Mouse (Mus musculus) left cerebral cortex, adult 9 months (tissue): ENCODE data around the gene Pdgfra.

ENCODE experiments used
- DNase-seq, 2 experiments: peaks; one replicate each; pipeline ENCODE4 v3.0.0; 2022; ENCODE audit warnings: low spot score in 2 of 2

The Pdgfra gene

DNA sequence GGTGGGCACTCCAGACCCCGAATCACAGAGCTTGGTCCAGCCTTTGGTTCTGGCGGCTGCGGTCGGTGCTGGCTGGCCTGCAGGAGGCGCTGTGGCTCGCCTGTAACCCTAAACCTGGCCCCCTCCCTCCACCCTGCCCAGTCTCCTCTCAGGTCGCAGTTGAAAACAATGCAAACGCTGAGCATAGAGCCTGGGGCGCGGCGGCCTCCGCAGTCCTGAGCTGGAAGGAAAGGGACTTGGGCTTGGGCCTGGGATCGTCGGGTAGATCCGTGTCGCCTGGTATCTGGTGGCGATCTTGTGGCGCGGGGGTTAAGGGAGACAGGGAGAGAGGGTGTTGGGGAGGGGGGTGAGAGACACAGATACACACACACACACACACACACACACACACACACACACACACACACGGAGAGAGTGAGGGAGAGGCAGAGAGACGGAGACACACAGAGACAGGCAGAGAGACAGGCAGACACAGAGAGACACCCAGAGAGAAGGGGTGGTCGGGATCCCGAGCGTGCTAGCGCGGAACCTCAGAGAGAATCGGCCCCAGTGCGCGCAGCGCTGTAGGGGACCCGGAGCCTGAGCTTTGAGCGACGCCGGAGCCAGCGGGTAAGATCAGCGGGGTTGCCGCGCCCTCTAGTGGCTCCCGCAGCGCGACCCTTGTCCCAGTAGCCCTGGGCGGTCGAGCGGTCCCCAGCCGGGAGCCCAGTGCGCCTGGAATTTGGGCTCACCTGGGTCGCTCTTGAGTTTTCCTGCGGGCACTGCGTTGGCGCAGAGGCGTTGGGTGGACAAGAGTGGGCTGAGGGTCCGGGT, 3.9 kb downstream of the Pdgfra start:
- DNase-seq: peak in 1 of 2 experiments; percentile 75

DNA sequence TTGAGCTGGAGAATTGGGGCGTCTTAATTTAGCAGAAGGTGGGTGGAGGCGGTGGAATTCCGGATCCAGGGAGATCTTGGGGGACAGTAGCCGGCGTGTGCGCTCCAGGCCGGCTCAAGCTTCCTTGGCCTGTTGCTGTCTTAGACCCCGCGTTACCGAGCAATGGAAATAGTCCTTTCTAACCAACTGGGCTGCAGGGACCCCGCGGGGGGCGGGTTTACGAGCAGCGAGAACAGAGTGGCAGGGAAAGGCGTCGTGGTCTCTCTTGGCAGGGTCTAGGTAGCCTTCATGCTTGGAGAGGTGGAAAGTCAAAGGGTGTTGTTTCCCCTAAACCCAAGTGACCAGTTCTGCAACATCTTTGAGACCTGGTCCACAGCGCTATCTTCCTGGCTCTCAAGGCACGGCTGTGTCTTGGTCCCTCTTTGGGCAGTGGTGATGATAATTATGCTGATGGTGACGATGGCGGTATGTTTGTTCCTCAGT, 4.5 kb downstream of the Pdgfra start:
- DNase-seq: peak in 1 of 2 experiments; percentile 25

- DNase-seq: peak in 1 of 2 experiments; percentile 63
Measured at GRCm38 (mm10) chr5:75157038-75157437, 4.9 kb downstream of the Pdgfra start.

GRCm38 (mm10) chr5:75160530-75161170, 8.6 kb downstream of the Pdgfra start:
- no peak for DNase-seq

DNA sequence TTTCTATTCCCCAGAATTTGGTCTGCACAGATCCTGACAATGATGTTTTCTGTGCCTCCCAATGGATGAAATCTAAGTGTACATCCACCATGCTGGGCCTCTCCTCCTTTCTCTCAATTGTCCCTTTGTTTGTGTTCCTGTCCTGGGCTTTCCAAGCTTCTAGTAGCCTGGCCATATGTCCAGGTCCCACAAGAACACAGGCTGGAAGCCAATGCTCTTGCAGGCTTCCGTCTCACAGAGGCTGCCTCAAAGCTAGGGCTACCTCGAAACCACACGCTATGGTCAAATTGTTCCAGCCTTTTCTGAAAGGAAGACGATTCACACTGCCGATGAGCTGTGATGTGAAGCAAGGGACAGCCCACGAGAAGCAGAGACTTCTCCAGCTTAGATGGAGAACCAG, 9.5 kb downstream of the Pdgfra start:
- no peak for DNase-seq

- no peak for DNase-seq
Measured at GRCm38 (mm10) chr5:75163289-75163951, 11.3 kb downstream of the Pdgfra start.

GRCm38 (mm10) chr5:75164688-75165087, 12.6 kb downstream of the Pdgfra start:
- no peak for DNase-seq

DNA sequence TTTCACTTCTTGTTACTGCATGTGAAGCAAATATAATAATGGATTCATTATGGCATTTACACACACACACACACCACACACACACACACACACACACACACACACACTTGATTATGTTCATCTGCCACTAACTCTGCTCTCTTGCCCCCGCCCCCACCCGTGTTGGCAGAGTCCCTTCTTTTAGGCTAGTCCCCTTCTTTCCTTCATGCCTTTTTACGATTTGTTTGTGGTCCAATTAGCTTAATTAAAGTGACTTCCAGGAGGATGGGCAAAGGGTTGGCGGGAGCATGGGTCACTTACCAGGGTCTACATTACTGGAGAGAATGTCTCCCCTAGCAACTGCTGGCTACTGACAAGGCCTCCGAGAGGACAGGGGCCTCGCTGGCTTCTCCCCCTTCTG, 17.7 kb downstream of the Pdgfra start:
- no peak for DNase-seq

DNA sequence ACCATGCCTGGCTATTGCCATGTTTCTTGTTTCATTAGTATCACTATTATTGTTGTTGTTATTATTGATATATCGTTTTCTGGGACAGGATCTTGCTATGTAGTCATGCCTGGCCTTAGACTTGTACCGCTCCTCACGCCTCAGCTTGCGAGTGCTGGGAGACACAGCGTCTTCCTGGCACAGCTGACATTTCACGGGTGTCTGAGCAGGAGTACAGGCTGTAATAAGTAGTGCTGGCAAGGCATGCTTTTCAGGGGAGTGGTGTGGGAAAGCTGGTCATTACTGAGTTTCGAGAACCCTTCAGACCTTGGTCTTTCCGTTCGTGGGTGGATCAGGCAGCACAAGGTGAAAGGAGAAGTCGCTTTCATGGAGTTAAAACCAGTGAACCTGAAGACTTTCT, 19.8 kb downstream of the Pdgfra start:
- DNase-seq: no peak

- no peak for DNase-seq
Measured at GRCm38 (mm10) chr5:75179249-75179648, 27.2 kb downstream of the Pdgfra start.

GRCm38 (mm10) chr5:75179726-75180290, 27.7 kb downstream of the Pdgfra start:
- no peak for DNase-seq

DNA sequence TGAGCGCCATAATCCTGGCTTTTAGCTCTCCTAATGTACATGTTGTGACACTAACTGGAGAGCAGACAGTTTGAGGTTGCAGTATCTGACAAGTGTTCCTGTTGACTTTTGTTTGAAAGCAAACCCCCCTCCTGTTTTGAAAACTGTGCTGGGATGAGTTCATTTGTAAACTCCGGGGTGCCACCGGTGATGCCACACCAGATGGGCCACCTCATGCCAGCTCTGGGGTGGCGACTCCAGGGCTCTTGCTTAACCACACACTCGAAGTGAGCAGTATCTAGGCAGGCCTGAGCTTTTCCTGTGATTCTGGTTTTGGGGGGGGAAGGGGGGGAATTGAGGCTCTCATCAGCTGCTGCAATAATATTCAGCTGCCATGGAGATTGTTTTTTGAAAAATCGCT, 31.6 kb downstream of the Pdgfra start:
- DNase-seq: no peak

- DNase-seq: no peak
Measured at GRCm38 (mm10) chr5:75184112-75184511, 32.0 kb downstream of the Pdgfra start.

- no peak for DNase-seq
Measured at GRCm38 (mm10) chr5:75184693-75185235, 32.7 kb downstream of the Pdgfra start.

GRCm38 (mm10) chr5:75185584-75185983, 33.5 kb downstream of the Pdgfra start:
- DNase-seq: no peak

DNA sequence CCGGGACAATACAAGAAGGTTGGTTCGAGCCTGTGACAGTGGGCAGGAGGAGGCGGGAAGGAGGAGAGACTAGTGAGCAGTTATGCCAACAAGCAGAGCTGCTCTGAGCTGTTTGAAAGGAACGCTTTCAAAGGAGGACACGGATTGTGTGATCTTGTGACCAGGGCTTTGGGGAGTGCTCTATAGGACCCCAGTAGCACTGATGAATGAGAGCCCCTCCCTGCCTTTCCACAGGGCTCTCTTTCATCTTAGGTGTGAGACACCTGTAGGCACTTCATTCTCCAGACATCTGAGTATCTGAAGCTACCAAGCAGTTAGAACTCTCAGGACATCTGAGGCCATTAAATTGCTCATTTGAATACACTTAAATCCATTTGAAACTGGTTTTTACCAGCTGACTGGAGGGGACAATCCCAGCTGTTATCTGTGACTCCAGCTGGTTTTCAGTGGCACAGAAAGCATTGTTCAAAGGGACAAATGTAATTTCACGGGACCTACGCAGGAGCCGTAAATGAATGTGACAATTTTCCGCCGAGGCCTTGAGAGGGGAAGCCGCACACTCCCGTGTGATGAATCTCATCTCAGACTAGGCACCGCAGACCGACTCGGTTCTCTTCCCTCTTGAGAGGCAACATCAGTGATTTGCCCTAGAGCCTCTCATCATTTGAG, 37.4 kb downstream of the Pdgfra start:
- no peak for DNase-seq

GRCm38 (mm10) chr5:75193107-75193506, 41.0 kb downstream of the Pdgfra start:
- no peak for DNase-seq

DNA sequence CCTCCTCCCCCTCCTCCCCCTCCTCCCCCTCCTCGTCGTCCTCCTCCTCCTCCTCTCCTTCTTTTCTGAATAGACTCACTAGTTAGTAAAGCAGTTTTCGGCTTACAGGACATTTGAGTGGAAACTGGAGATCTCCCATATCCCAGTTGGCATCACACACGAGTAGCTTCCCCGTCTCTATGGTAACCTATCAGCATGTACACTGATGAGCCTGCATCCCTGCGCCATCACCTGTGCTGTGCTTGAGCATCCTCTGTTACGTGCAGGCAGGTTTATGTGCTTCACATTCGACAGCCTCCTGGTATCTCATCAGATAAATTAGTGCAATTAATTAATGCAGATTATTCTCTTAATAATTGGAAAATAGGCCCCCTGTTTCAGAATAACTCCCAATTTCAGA, 46.3 kb downstream of the Pdgfra start:
- no peak for DNase-seq

GRCm38 (mm10) chr5:75199698-75200365, 47.7 kb downstream of the Pdgfra start:
- DNase-seq: no peak

DNA sequence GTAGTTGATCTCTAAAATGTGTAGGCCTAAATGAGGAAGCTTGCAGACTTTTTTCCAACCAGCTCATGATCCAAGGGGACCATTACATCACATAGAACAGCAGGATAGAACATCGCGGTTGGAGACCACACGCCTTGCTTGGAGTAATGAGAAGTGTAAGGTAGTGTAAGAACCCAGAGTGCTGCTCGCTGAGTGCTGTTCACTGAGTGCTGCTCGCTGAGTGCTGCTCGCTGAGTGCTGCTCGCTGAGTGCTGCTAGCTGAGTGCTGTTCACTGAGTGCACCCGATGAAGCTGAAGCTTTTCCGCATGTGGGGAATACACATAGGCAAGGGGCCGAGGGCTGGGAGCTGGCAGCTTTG, 48.3 kb downstream of the Pdgfra start:
- DNase-seq: no peak

DNA sequence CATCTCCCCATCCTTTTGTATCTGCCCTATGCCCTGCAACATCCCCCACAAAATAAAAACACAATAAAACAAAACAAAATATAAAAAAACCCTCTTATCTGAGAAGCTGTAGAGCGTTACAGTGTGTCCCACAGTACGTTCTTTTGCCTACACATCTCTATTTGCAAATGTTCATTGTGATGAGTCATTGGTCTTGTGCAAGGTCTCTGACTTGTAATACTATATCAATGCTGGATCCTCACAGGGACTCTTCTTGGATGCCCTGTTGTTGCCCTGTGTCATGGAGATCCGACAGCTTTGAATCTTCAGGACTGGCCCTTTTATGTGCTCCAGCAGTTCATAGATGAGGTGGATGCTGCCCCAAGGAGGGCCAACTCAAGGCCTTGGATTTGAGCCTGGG, 55.8 kb downstream of the Pdgfra start:
- DNase-seq: no peak
